Mouse (Mus musculus): ENCODE data around the gene Tns1. TPM values are rescaled to one million over a fixed set of nuclear protein-coding genes. Genes with fewer than 3 reads are reported as not detected.
A peak's percentile ranks its signal among the peaks of the same experiment; 100 is the strongest.
"Not testable (repeated sequence)": the region's sequence is repeated elsewhere in the genome, so short reads cannot be mapped to it uniquely, and the experiment has no call there.

Tns1 gene
- 11.6 and 15.9 TPM in 2 replicates for polyA plus RNA-seq (2016; fragmentation: Nextera tagmentation; extraction: Ambion mirVana)

- H3K27ac ChIP-seq = peak within 1 kb of the TSS; percentile 80
- no peaks in the 10 kb centered on the region for H3K9me3 ChIP-seq
- peak; percentile 47 for DNase-seq (ENCODE audit: extremely low spot score, low spot score)
- H3K4me1 ChIP-seq = peaks cover 30% of the 10 kb centered on the region
- peak within 1 kb of the TSS; percentile 67 for H3K4me3 ChIP-seq
- peaks cover 73% of the 10 kb centered on the region for H3K27me3 ChIP-seq (ENCODE audit: poor library complexity, severe bottlenecking)
- no peaks in the 10 kb centered on the region for H3K36me3 ChIP-seq (replicated peaks)
- WGBS = 1% methylated on average over 84 of the region's 84 CpGs
These were observed at the start of gene Tns1 for GRCm38 (mm10) chr1:74124021-74124981. Gene Tns1, minus strand, starts transcription at chr1:74124449.

- H3K9me3 ChIP-seq = no peaks in the 10 kb centered on the region
- 90% methylated on average over 3 of the region's 3 CpGs for WGBS
- DNase-seq (ENCODE audit: extremely low spot score, low spot score) = no peak
- no peaks in the 10 kb centered on the region for H3K4me1 ChIP-seq
- no peaks in the 10 kb centered on the region for H3K36me3 ChIP-seq (replicated peaks)
- no peaks in the 10 kb centered on the region for H3K27me3 ChIP-seq (ENCODE audit: poor library complexity, severe bottlenecking)
- no peak overlapping the region for H3K27ac ChIP-seq
- no peak overlapping the region for H3K4me3 ChIP-seq
These were observed 48.5 kb upstream of the Tns1 start for GRCm38 (mm10) chr1:74172722-74173121.

GRCm38 (mm10) chr1:74169721-74170120, 45.5 kb upstream of the Tns1 start:
- Histone ChIP-seq H3K27me3 (ENCODE audit: poor library complexity, severe bottlenecking) (no peaks in the 10 kb centered on the region), H3K9me3 (no peaks in the 10 kb centered on the region), H3K27ac (no peak overlapping the region), H3K4me1 (no peaks in the 10 kb centered on the region), H3K36me3 (replicated peaks) (no peaks in the 10 kb centered on the region), H3K4me3 (no peak overlapping the region)
- no peak for DNase-seq (ENCODE audit: extremely low spot score, low spot score)
- 91% methylated on average over 3 of the region's 3 CpGs for WGBS

GRCm38 (mm10) chr1:74167136-74167535, 42.9 kb upstream of the Tns1 start:
- DNase-seq (ENCODE audit: extremely low spot score, low spot score) = no peak
- no peaks in the 10 kb centered on the region for H3K4me1 ChIP-seq
- no peak overlapping the region for H3K27ac ChIP-seq
- H3K36me3 ChIP-seq (replicated peaks) = no peaks in the 10 kb centered on the region
- H3K27me3 ChIP-seq (ENCODE audit: poor library complexity, severe bottlenecking) = no peaks in the 10 kb centered on the region
- no peak overlapping the region for H3K4me3 ChIP-seq
- H3K9me3 ChIP-seq = no peaks in the 10 kb centered on the region
- 84% methylated on average over 5 of the region's 5 CpGs for WGBS

- H3K36me3 ChIP-seq (replicated peaks) = no peaks in the 10 kb centered on the region
- H3K27ac ChIP-seq = no peak overlapping the region
- H3K27me3 ChIP-seq (ENCODE audit: poor library complexity, severe bottlenecking) = no peaks in the 10 kb centered on the region
- WGBS = 74% methylated on average over 2 of the region's 2 CpGs
- DNase-seq (ENCODE audit: extremely low spot score, low spot score) = no peak
- no peaks in the 10 kb centered on the region for H3K9me3 ChIP-seq
- no peak overlapping the region for H3K4me3 ChIP-seq
- no peaks in the 10 kb centered on the region for H3K4me1 ChIP-seq
These were observed 35.8 kb upstream of the Tns1 start for GRCm38 (mm10) chr1:74160036-74160435.

- not testable (repeated sequence) for H3K9me3 ChIP-seq; H3K27me3 ChIP-seq (ENCODE audit: poor library complexity, severe bottlenecking); H3K36me3 ChIP-seq (replicated peaks); DNase-seq (ENCODE audit: extremely low spot score, low spot score); H3K4me1 ChIP-seq; H3K4me3 ChIP-seq; H3K27ac ChIP-seq
- 84% methylated on average over 5 of the region's 5 CpGs for WGBS
These were observed 35.4 kb upstream of the Tns1 start for GRCm38 (mm10) chr1:74159613-74160012.

GRCm38 (mm10) chr1:74156381-74156910, 32.2 kb upstream of the Tns1 start:
- DNase-seq (ENCODE audit: extremely low spot score, low spot score) = no peak

GRCm38 (mm10) chr1:74155435-74156012, 31.3 kb upstream of the Tns1 start:
- Histone ChIP-seq H3K4me1 (no peaks in the 10 kb centered on the region), H3K4me3 (no peak overlapping the region), H3K9me3 (no peaks in the 10 kb centered on the region), H3K27ac (no peak overlapping the region), H3K27me3 (ENCODE audit: poor library complexity, severe bottlenecking) (no peaks in the 10 kb centered on the region), H3K36me3 (replicated peaks) (no peaks in the 10 kb centered on the region)
- 90% methylated on average over 6 of the region's 6 CpGs for WGBS
- no peak for DNase-seq (ENCODE audit: extremely low spot score, low spot score)

More at GRCm38 (mm10) chr1:74156381-74156910, 32.2 kb upstream of the Tns1 start:
- Histone ChIP-seq H3K4me1 (no peaks in the 10 kb centered on the region), H3K4me3 (no peak overlapping the region), H3K27me3 (ENCODE audit: poor library complexity, severe bottlenecking) (no peaks in the 10 kb centered on the region), H3K9me3 (no peaks in the 10 kb centered on the region), H3K36me3 (replicated peaks) (no peaks in the 10 kb centered on the region), H3K27ac (no peak overlapping the region)
- 85% methylated on average over 14 of the region's 14 CpGs for WGBS

- H3K27ac ChIP-seq = no peak within 1 kb of the TSS
- H3K9me3 ChIP-seq = no peaks in the 10 kb centered on the region
- no peaks in the 10 kb centered on the region for H3K36me3 ChIP-seq (replicated peaks)
- WGBS = 82% methylated on average over 8 of the region's 8 CpGs
- H3K4me3 ChIP-seq = no peak within 1 kb of the TSS
- no peaks in the 10 kb centered on the region for H3K27me3 ChIP-seq (ENCODE audit: poor library complexity, severe bottlenecking)
- no peaks in the 10 kb centered on the region for H3K4me1 ChIP-seq
- DNase-seq (ENCODE audit: extremely low spot score, low spot score) = no peak
These were observed 29.4 kb upstream of the Tns1 start, which contains the start of gene Cxcr2 for GRCm38 (mm10) chr1:74153461-74154184. Gene Cxcr2, plus strand, starts transcription at chr1:74153989.

- 84% methylated on average over 3 of the region's 3 CpGs for WGBS
- DNase-seq (ENCODE audit: extremely low spot score, low spot score) = no peak
- no peaks in the 10 kb centered on the region for H3K4me1 ChIP-seq
- H3K4me3 ChIP-seq = no peak overlapping the region
- no peaks in the 10 kb centered on the region for H3K36me3 ChIP-seq (replicated peaks)
- H3K9me3 ChIP-seq = no peaks in the 10 kb centered on the region
- no peaks in the 10 kb centered on the region for H3K27me3 ChIP-seq (ENCODE audit: poor library complexity, severe bottlenecking)
- H3K27ac ChIP-seq = no peak overlapping the region
These were observed 26.8 kb upstream of the Tns1 start for GRCm38 (mm10) chr1:74151091-74151490.

GRCm38 (mm10) chr1:74150101-74150500, 25.9 kb upstream of the Tns1 start:
- Histone ChIP-seq H3K27ac (no peak overlapping the region), H3K4me1 (no peaks in the 10 kb centered on the region), H3K36me3 (replicated peaks) (no peaks in the 10 kb centered on the region), H3K9me3 (no peaks in the 10 kb centered on the region), H3K4me3 (no peak overlapping the region), H3K27me3 (ENCODE audit: poor library complexity, severe bottlenecking) (no peaks in the 10 kb centered on the region)
- 74% methylated on average over 3 of the region's 3 CpGs for WGBS
- DNase-seq (ENCODE audit: extremely low spot score, low spot score) = no peak

- DNase-seq (ENCODE audit: extremely low spot score, low spot score) = no peak
These were observed 25.0 kb upstream of the Tns1 start for GRCm38 (mm10) chr1:74149106-74149885.

More at GRCm38 (mm10) chr1:74149106-74149885, 25.0 kb upstream of the Tns1 start:
- no peaks in the 10 kb centered on the region for H3K36me3 ChIP-seq (replicated peaks)
- no peaks in the 10 kb centered on the region for H3K27me3 ChIP-seq (ENCODE audit: poor library complexity, severe bottlenecking)
- no peaks in the 10 kb centered on the region for H3K4me1 ChIP-seq
- H3K4me3 ChIP-seq = no peak overlapping the region
- 90% methylated on average over 6 of the region's 6 CpGs for WGBS
- H3K27ac ChIP-seq = no peak overlapping the region
- no peaks in the 10 kb centered on the region for H3K9me3 ChIP-seq
